Comparison of ENCODE assay signal across 16 mouse cellular contexts in the genomic region with DNA sequence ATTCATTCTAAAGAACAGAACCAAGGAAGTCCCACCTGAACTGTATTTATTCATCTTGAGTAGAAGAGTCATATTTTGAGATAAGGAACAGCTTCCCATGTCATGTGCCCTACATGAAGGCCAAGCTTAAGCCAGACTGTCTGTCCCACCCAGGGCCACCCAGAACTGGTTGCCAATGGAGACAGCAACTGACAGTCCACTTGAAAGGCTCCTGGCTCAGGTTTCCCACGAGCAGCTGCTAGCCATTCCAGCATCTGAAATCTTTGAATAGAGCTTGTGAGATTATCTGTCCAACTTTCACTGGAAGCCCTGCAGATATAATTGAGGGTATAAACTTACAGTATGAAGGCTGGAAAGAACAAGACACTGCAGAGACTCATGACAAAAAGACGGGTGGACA.
DNase-seq lines count a peak whose midpoint lies in the region; ATAC-seq and TF ChIP-seq lines count a peak whose summit lies in the region.
"Had no signal": no experiment of that assay in that cellular context is flagged by ENCODE, and none has a peak within 500 bp of the region (broad histone marks: within the 10 kb centered on the region; RNA-seq: fewer than 3 reads in every experiment).

No protein-coding gene starts in this region.

- H3K4me1 ChIP-seq in kidney, postnatal 0 days (replicated peaks; ENCODE audit: insufficient read depth, low read length) = no peaks in the 10 kb centered on the region
- no peaks in the 10 kb centered on the region for H3K4me1 ChIP-seq in embryonic facial prominence, embryonic 12.5 days
- H3K4me1 ChIP-seq in midbrain, postnatal 0 days (ENCODE audit: insufficient read depth, low read length) = no peaks in the 10 kb centered on the region
- H3K4me1 ChIP-seq: hindbrain, embryonic 15.5 days had no signal

- H3K36me3 ChIP-seq in kidney, postnatal 0 days (ENCODE audit: insufficient read depth, low read length) = no peaks in the 10 kb centered on the region
- H3K36me3 ChIP-seq in embryonic facial prominence, embryonic 12.5 days = no peaks in the 10 kb centered on the region
- H3K36me3 ChIP-seq in midbrain, postnatal 0 days (ENCODE audit: insufficient read depth, low read length) = no peaks in the 10 kb centered on the region
- H3K36me3 ChIP-seq: hindbrain, embryonic 15.5 days; midbrain, embryonic 12.5 days had no signal

- no peak overlapping the region for H3K4me3 ChIP-seq in kidney, postnatal 0 days (replicated peaks; ENCODE audit: low read depth, low read length)
- H3K4me3 ChIP-seq in embryonic facial prominence, embryonic 12.5 days = no peak overlapping the region
- H3K4me3 ChIP-seq in midbrain, postnatal 0 days (ENCODE audit: low read depth, low read length) = no peak overlapping the region
- H3K4me3 ChIP-seq: hindbrain, embryonic 15.5 days; midbrain, embryonic 12.5 days had no signal

- no peak for ATAC-seq in kidney, postnatal 0 days (replicated peaks; ENCODE audit: low FRiP score, low read depth)
- peak; percentile 79; the same call in 1 of the 2 replicates for ATAC-seq in embryonic facial prominence, embryonic 12.5 days (ENCODE audit: insufficient number of reproducible peaks, insufficient read depth, low FRiP score, low TSS enrichment)
- ATAC-seq in midbrain, postnatal 0 days (ENCODE audit: low FRiP score) = peak; percentile 31; the same call in 1 of the 2 replicates

- no peak overlapping the region for H3K27ac ChIP-seq in kidney, postnatal 0 days
- H3K27ac ChIP-seq in embryonic facial prominence, embryonic 12.5 days = no peak overlapping the region
- no peak overlapping the region for H3K27ac ChIP-seq in midbrain, postnatal 0 days (ENCODE audit: low read depth, low read length)
- H3K27ac ChIP-seq: hindbrain, embryonic 15.5 days; midbrain, embryonic 12.5 days had no signal

- no peak for TF ChIP-seq CTCF in kidney, postnatal 0 days (IDR thresholded peaks at IDR 0.05; ENCODE audit: low read depth)
- TF ChIP-seq CTCF in midbrain, postnatal 0 days (IDR thresholded peaks at IDR 0.05) = no peak

- no peaks in the 10 kb centered on the region for H3K27me3 ChIP-seq in kidney, postnatal 0 days (ENCODE audit: insufficient read depth, low read length)
- no peaks in the 10 kb centered on the region for H3K27me3 ChIP-seq in embryonic facial prominence, embryonic 12.5 days
- H3K27me3 ChIP-seq in midbrain, postnatal 0 days (ENCODE audit: insufficient read depth, low read length) = no peaks in the 10 kb centered on the region
- H3K27me3 ChIP-seq: hindbrain, embryonic 15.5 days; midbrain, embryonic 12.5 days had no signal

- DNase-seq in cerebellum, postnatal 10 days = peak; percentile 52 to 55
- DNase-seq in cerebellum, adult 11-12 months = no peak
- DNase-seq in kidney, postnatal 0 days (ENCODE audit: low spot score) = peak; percentile 10
- no peak for DNase-seq in kidney, postnatal 25 days
- DNase-seq in midbrain, postnatal 0 days (ENCODE audit: low spot score) = peak; percentile 55
- no peak for DNase-seq in heart, adult 18-20 months
- no peak for DNase-seq in kidney, adult 8-10 months
- DNase-seq: cerebellum, adult 9-11 months; kidney, adult 9 months; liver; right cerebral cortex, adult 18-20 months; thymus, adult 18-20 months had no signal

- 26% methylated on average over 2 of the region's 2 CpGs for WGBS in kidney, postnatal 0 days
- WGBS in embryonic facial prominence, embryonic 12.5 days = 22% methylated on average over 2 of the region's 2 CpGs
- WGBS in midbrain, postnatal 0 days = 17% methylated on average over 2 of the region's 2 CpGs

- H3K9me3 ChIP-seq in kidney, postnatal 0 days (replicated peaks; ENCODE audit: low read length) = no peaks in the 10 kb centered on the region
- no peaks in the 10 kb centered on the region for H3K9me3 ChIP-seq in embryonic facial prominence, embryonic 12.5 days
- H3K9me3 ChIP-seq in midbrain, postnatal 0 days (ENCODE audit: low read length) = no peaks in the 10 kb centered on the region
- H3K9me3 ChIP-seq: hindbrain, embryonic 15.5 days; midbrain, embryonic 12.5 days had no signal

- H3K4me2 ChIP-seq in kidney, postnatal 0 days (ENCODE audit: low read length) = no peak overlapping the region
- H3K4me2 ChIP-seq in embryonic facial prominence, embryonic 12.5 days (replicated peaks) = no peak overlapping the region
- no peak overlapping the region for H3K4me2 ChIP-seq in midbrain, postnatal 0 days (ENCODE audit: low read depth, low read length, poor library complexity, severe bottlenecking)
- H3K4me2 ChIP-seq: heart, embryonic 11.5 days; hindbrain, embryonic 15.5 days; midbrain, embryonic 12.5 days had no signal

- no peak overlapping the region for H3K9ac ChIP-seq in kidney, postnatal 0 days (ENCODE audit: low read depth, low read length)
- no peak overlapping the region for H3K9ac ChIP-seq in embryonic facial prominence, embryonic 12.5 days
- no peak overlapping the region for H3K9ac ChIP-seq in midbrain, postnatal 0 days (replicated peaks; ENCODE audit: low read length, poor library complexity, severe bottlenecking)
- H3K9ac ChIP-seq: hindbrain, embryonic 15.5 days; midbrain, embryonic 12.5 days had no signal

Comparison
In these comparisons a context has a peak if more than half of its experiments do, and no peak if none do; other contexts are left out.
1. DNase-seq: peak in cerebellum, postnatal 10 days (2 of 2), kidney, postnatal 0 days (single experiment) and midbrain, postnatal 0 days (single experiment); none in cerebellum, adult 11-12 months (single experiment), kidney, postnatal 25 days (0 of 2), heart, adult 18-20 months (0 of 2) and kidney, adult 8-10 months (0 of 2).